Mouse (Mus musculus) forebrain, embryonic 10.5 days (tissue): Measurements from ENCODE around the gene Gm28043. TPM values are rescaled to one million over a fixed set of nuclear protein-coding genes. Genes with fewer than 3 reads are reported as not detected.

Source experiments
- DNase-seq: peaks from one replicate; pipeline ENCODE4 v3.0.0-alpha.2; 2017; ENCODE audit warnings: low spot score; ENCODE audit errors: extremely low spot score
- H3K27ac ChIP-seq: fragments of 300-500 bp; sonication (generic); 2 replicates; pipeline ENCODE4 v1.5.1; 2016; ENCODE audit warnings: mild to moderate bottlenecking
- H3K27me3 ChIP-seq: fragments of 300-500 bp; sonication (generic); 2 replicates; pipeline ENCODE4 v1.6.1; 2016; ENCODE audit warnings: mild to moderate bottlenecking; ENCODE audit not compliant: poor library complexity, severe bottlenecking
- H3K36me3 ChIP-seq: fragments of 300-500 bp; sonication (generic); replicated peaks from 2 replicates; pipeline ENCODE4 v1.6.1; 2016; ENCODE audit warnings: mild to moderate bottlenecking, moderate library complexity
- H3K4me1 ChIP-seq: fragments of 300-500 bp; sonication (generic); 2 replicates; pipeline ENCODE4 v1.6.1; 2016
- H3K4me3 ChIP-seq: fragments of 300-500 bp; sonication (generic); 2 replicates; pipeline ENCODE4 v1.5.1; 2016; ENCODE audit warnings: mild to moderate bottlenecking, moderate library complexity
- H3K9me3 ChIP-seq: fragments of 300-500 bp; sonication (generic); 2 replicates; pipeline ENCODE4 v1.6.1; 2016; ENCODE audit warnings: mild to moderate bottlenecking, moderate library complexity
- WGBS: fragments of 180-500 bp; shearing (Covaris S2); methylation state at CpG from one replicate; pipeline ENCODE4 v1.1.7; 2016; 5-methylcytosine and 5-hydroxymethylcytosine counted together
- polyA plus RNA-seq: library from polyadenylated mRNA; unstranded; fragments of >200 nt; fragmentation: Nextera tagmentation; extraction: Ambion mirVana; gene quantifications from 2 replicates; pipeline ENCODE4 v1.2.1, GENCODE M21; 2016

Gene Gm28043
- polyA plus RNA-seq, 1 experiment from 2014 or later: 3.9 TPM

GRCm38 (mm10) chr17:29669936-29670335 lies 55.3 kb downstream of the Gm28043 start:
- Histone ChIP-seq H3K9me3 (no peaks in the 10 kb centered on the region), H3K4me1 (no peaks in the 10 kb centered on the region), H3K27ac (no peak overlapping the region), H3K4me3 (no peak overlapping the region), H3K27me3 (no peaks in the 10 kb centered on the region), H3K36me3 (peaks cover 93% of the 10 kb centered on the region)
- no peak for DNase-seq

GRCm38 (mm10) chr17:29671021-29671420 lies 56.3 kb downstream of the Gm28043 start:
- Histone ChIP-seq H3K27me3 (no peaks in the 10 kb centered on the region), H3K27ac (no peak overlapping the region), H3K4me3 (no peak overlapping the region), H3K9me3 (no peaks in the 10 kb centered on the region), H3K36me3 (peaks cover 94% of the 10 kb centered on the region), H3K4me1 (no peaks in the 10 kb centered on the region)
- WGBS: 94% methylated on average over 2 of the region's 2 CpGs
- DNase-seq: no peak

- no peak for DNase-seq
- no peak overlapping the region for H3K27ac ChIP-seq
- whole genome bisulfite sequencing: 92% methylated on average over 4 of the region's 4 CpGs
- H3K4me1 ChIP-seq: no peaks in the 10 kb centered on the region
- no peak overlapping the region for H3K4me3 ChIP-seq
- H3K9me3 ChIP-seq: no peaks in the 10 kb centered on the region
- H3K36me3 ChIP-seq: peaks cover 97% of the 10 kb centered on the region
- H3K27me3 ChIP-seq: no peaks in the 10 kb centered on the region
These were observed 58.6 kb downstream of the Gm28043 start for GRCm38 (mm10) chr17:29673325-29673724.

- WGBS: 94% methylated on average over 8 of the region's 8 CpGs
- Histone ChIP-seq H3K27me3 (no peaks in the 10 kb centered on the region), H3K36me3 (peaks cover 100% of the 10 kb centered on the region), H3K4me3 (no peak overlapping the region), H3K27ac (no peak overlapping the region), H3K4me1 (no peaks in the 10 kb centered on the region), H3K9me3 (no peaks in the 10 kb centered on the region)
- DNase-seq: no peak
These were observed 63.9 kb downstream of the Gm28043 start for GRCm38 (mm10) chr17:29678526-29678925.

GRCm38 (mm10) chr17:29679038-29679767 lies 64.5 kb downstream of the Gm28043 start:
- no peaks in the 10 kb centered on the region for H3K4me1 ChIP-seq
- H3K9me3 ChIP-seq: no peaks in the 10 kb centered on the region
- no peak overlapping the region for H3K27ac ChIP-seq
- H3K4me3 ChIP-seq: no peak overlapping the region
- DNase-seq: no peak
- H3K36me3 ChIP-seq: peaks cover 100% of the 10 kb centered on the region
- WGBS: 93% methylated on average over 6 of the region's 6 CpGs
- no peaks in the 10 kb centered on the region for H3K27me3 ChIP-seq

- Histone ChIP-seq H3K27me3 (no peaks in the 10 kb centered on the region), H3K9me3 (no peaks in the 10 kb centered on the region), H3K27ac (no peak overlapping the region), H3K36me3 (peaks cover 100% of the 10 kb centered on the region), H3K4me1 (no peaks in the 10 kb centered on the region), H3K4me3 (no peak overlapping the region)
- 95% methylated on average over 2 of the region's 2 CpGs for WGBS
- DNase-seq: no peak
These were observed 65.5 kb downstream of the Gm28043 start for GRCm38 (mm10) chr17:29680174-29680573.

- peaks cover 100% of the 10 kb centered on the region for H3K36me3 ChIP-seq
- no peak overlapping the region for H3K4me3 ChIP-seq
- no peak overlapping the region for H3K27ac ChIP-seq
- no peaks in the 10 kb centered on the region for H3K4me1 ChIP-seq
- H3K27me3 ChIP-seq: no peaks in the 10 kb centered on the region
- whole genome bisulfite sequencing: 94% methylated on average over 2 of the region's 2 CpGs
- no peak for DNase-seq
- H3K9me3 ChIP-seq: no peaks in the 10 kb centered on the region
These were observed 66.2 kb downstream of the Gm28043 start for GRCm38 (mm10) chr17:29680921-29681320.

GRCm38 (mm10) chr17:29681669-29682068 lies 67.0 kb downstream of the Gm28043 start:
- 94% methylated on average over 9 of the region's 9 CpGs for WGBS
- Histone ChIP-seq H3K9me3 (no peaks in the 10 kb centered on the region), H3K27ac (no peak overlapping the region), H3K27me3 (no peaks in the 10 kb centered on the region), H3K36me3 (peaks cover 100% of the 10 kb centered on the region), H3K4me3 (no peak overlapping the region), H3K4me1 (no peaks in the 10 kb centered on the region)
- DNase-seq: no peak

- 81% methylated on average over 7 of the region's 7 CpGs for WGBS
These were observed 67.6 kb downstream of the Gm28043 start for GRCm38 (mm10) chr17:29682261-29682660.

GRCm38 (mm10) chr17:29683127-29683526 lies 68.5 kb downstream of the Gm28043 start:
- Histone ChIP-seq H3K4me1 (no peaks in the 10 kb centered on the region), H3K36me3 (peaks cover 100% of the 10 kb centered on the region), H3K27ac (no peak overlapping the region), H3K27me3 (no peaks in the 10 kb centered on the region), H3K9me3 (no peaks in the 10 kb centered on the region), H3K4me3 (no peak overlapping the region)
- WGBS: 89% methylated on average over 2 of the region's 2 CpGs
- no peak for DNase-seq

More at GRCm38 (mm10) chr17:29682261-29682660, 67.6 kb downstream of the Gm28043 start:
- H3K36me3 ChIP-seq: peaks cover 100% of the 10 kb centered on the region
- no peak for DNase-seq
- H3K27ac ChIP-seq: no peak overlapping the region
- H3K9me3 ChIP-seq: no peaks in the 10 kb centered on the region
- no peaks in the 10 kb centered on the region for H3K4me1 ChIP-seq
- no peak overlapping the region for H3K4me3 ChIP-seq
- no peaks in the 10 kb centered on the region for H3K27me3 ChIP-seq

GRCm38 (mm10) chr17:29684275-29684674 lies 69.6 kb downstream of the Gm28043 start:
- WGBS: 94% methylated on average over 4 of the region's 4 CpGs
- Histone ChIP-seq H3K27ac (no peak overlapping the region), H3K9me3 (no peaks in the 10 kb centered on the region), H3K36me3 (peaks cover 100% of the 10 kb centered on the region), H3K4me3 (no peak overlapping the region), H3K4me1 (no peaks in the 10 kb centered on the region), H3K27me3 (no peaks in the 10 kb centered on the region)
- DNase-seq: no peak

- 91% methylated on average over 5 of the region's 5 CpGs for WGBS
- Histone ChIP-seq H3K9me3 (no peaks in the 10 kb centered on the region), H3K4me1 (no peaks in the 10 kb centered on the region), H3K27ac (no peak overlapping the region), H3K4me3 (no peak overlapping the region), H3K27me3 (no peaks in the 10 kb centered on the region), H3K36me3 (peaks cover 100% of the 10 kb centered on the region)
- no peak for DNase-seq
These were observed 72.1 kb downstream of the Gm28043 start for GRCm38 (mm10) chr17:29686771-29687170.

GRCm38 (mm10) chr17:29687373-29687772 lies 72.7 kb downstream of the Gm28043 start:
- H3K4me1 ChIP-seq: no peaks in the 10 kb centered on the region
- no peaks in the 10 kb centered on the region for H3K27me3 ChIP-seq
- no peaks in the 10 kb centered on the region for H3K9me3 ChIP-seq
- 86% methylated on average over 6 of the region's 6 CpGs for WGBS
- H3K4me3 ChIP-seq: no peak overlapping the region
- H3K36me3 ChIP-seq: peaks cover 99% of the 10 kb centered on the region
- H3K27ac ChIP-seq: no peak overlapping the region
- no peak for DNase-seq
